Mouse (Mus musculus) E14TG2a.4 (cell line): ENCODE measurements around the gene Gstz1.

Source experiments
- CTCF ChIP-seq: conservative IDR thresholded peaks from 2 replicates; pipeline ENCODE4 v1.5.1; 2014; ENCODE audit warnings: low read length
- NANOG ChIP-seq: IDR thresholded peaks from 2 replicates; pipeline ENCODE4 v1.6.1; 2014; ENCODE audit warnings: borderline replicate concordance, low read length, mixed read lengths
- POU5F1 ChIP-seq: IDR thresholded peaks from 2 replicates; pipeline ENCODE4 v1.6.1; 2014; ENCODE audit warnings: low read length, borderline replicate concordance

- TF ChIP-seq CTCF (no peak), NANOG (no peak), POU5F1 (no peak)
Measured at GRCm38 (mm10) chr12:87100331-87100730, 46.6 kb upstream of the Gstz1 start.
